Mouse (Mus musculus): ENCODE measurements around the gene Rps18.
"Not testable (repeated sequence)": the region's sequence is repeated elsewhere in the genome, so short reads cannot be mapped to it uniquely, and the experiment has no call there.

The Rps18 gene

GRCm38 (mm10) chr17:33909077-33909868, 46.5 kb downstream of the Rps18 start, which contains the start of gene Daxx:
Gene Daxx, plus strand, starts transcription at chr17:33909414.
- peak; percentile 96 for DNase-seq (ENCODE audit: low read depth, low spot score)

- no peak for DNase-seq (ENCODE audit: low read depth, low spot score)
These were observed 47.3 kb downstream of the Rps18 start for GRCm38 (mm10) chr17:33908331-33909076.

- not testable (repeated sequence) for DNase-seq (ENCODE audit: low read depth, low spot score)
These were observed 51.0 kb downstream of the Rps18 start, which contains the start of gene Platr17 for GRCm38 (mm10) chr17:33904835-33905234. Gene Platr17, plus strand, starts transcription at chr17:33905135.

DNA sequence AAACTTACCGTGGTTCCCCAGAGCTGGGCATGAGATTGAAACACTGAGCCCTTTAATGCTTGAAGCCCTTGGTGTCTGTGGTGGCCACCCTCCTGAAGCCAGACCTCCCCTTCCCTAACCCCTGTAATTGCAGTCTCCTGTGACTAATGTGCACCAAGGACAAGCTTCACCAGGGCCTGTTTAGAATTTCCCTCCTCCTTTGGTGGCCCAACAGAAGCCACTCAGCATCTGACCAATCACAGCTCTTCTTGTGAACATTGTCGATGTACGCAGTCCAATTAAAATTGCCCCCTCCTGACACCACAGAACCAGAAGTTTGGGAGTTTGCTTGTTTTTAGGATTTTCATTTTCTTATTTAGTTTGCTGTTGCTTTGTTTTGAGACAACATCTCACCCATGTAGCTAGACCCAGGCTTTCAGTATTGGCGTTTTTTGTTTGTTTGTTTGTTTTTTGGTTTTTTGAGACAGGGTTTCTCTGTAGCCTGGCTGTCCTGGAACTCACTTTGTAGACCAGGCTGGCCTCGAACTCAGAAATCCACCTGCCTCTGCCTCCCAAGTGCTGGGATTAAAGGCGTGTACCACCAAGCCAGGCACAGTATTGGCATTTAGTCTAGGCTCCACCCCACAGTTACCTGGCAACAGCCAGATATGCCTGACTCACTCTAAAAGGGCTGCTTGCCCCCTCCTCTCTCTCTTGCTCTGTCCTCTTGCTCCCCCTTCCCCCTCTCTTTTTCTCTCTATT, 51.7 kb downstream of the Rps18 start:
- not testable (repeated sequence) for DNase-seq (ENCODE audit: low read depth, low spot score)

DNA sequence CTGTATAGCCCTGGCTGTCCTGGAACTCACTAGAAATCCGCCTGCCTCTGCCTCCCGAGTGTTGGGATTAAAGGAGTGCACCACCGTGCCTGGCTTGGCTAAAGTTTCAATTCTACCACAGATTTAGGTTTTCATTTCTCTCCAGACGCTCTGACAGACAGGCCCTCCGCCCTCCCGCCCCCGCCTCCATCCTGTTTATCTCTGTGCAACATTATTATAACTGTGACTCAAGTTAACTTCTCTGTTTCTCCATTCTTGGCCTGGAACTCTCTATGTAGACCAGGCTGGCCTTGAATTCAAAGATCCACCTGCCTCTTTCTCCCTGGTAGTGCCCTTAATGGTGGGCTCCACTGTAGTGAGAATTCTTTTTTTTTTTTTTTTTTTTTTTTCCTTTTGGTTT, 53.3 kb downstream of the Rps18 start:
- no peak for DNase-seq (ENCODE audit: low read depth, low spot score)

DNA sequence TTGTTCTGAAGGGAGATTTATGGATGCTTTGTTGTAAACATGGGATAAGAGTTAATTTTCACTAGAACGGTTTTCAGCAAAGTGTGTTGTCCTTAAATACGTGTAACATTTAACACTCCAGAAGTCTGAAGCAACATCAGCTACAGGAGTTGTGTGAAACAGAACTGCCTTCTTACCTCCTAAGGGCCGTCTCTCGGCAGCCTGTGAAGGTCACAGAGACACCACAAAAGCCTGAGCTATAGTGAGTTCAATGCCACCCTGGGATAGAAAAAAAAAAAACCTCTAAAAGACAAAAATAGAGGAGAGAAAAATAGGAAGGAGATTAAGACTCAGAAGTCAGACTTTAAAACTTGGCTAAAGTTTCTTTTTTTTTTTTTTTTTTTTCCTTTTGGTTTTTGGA, 53.7 kb downstream of the Rps18 start:
- DNase-seq (ENCODE audit: low read depth, low spot score), result no peak

All from retina, postnatal 7 days (tissue).